15 mouse cellular contexts compared by ENCODE assay signal in the genomic region with DNA sequence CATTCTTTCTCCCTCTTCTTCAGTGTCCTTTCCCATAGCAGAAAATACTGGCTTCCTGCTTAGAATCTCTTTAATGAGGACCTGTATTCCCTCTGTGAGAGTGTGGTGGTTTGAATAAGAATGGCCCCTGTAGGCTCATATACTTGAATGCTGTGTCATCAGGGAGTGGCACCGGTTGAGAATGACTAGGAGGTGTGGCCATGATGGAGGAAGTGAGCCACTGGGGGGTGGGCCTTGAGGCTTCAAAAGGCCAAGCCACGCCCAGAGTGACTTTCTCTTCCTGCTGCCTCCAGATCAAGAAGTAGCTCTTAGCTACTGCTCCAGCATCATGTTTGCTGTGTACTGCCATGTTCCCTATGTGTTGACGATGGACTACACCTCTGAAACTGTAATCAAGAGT. TPM values are rescaled to one million over a fixed set of nuclear protein-coding genes. Genes with fewer than 3 reads are reported as not detected.
DNase-seq lines count a peak whose midpoint lies in the region; ATAC-seq and TF ChIP-seq lines count a peak whose summit lies in the region.
"Had no signal": no experiment of that assay in that cellular context is flagged by ENCODE, and none has a peak within 500 bp of the region (broad histone marks: within the 10 kb centered on the region; RNA-seq: fewer than 3 reads in every experiment).

No protein-coding gene starts in this region.

- TF ChIP-seq EP300 in lung, postnatal 0 days (IDR thresholded peaks at IDR 0.05) = no peak

- no peak overlapping the region for H3K4me3 ChIP-seq in lung, postnatal 0 days (ENCODE audit: low read depth, low read length)
- H3K4me3 ChIP-seq in intestine, embryonic 16.5 days (ENCODE audit: low read length) = no peak overlapping the region
- no peak overlapping the region for H3K4me3 ChIP-seq in hindbrain, postnatal 0 days (ENCODE audit: low read length)
- H3K4me3 ChIP-seq: embryonic facial prominence, embryonic 10.5 days; layer of hippocampus, adult 2 months; liver, embryonic 15.5 days had no signal

- WGBS in lung, postnatal 0 days = 76% methylated on average over 3 of the region's 3 CpGs
- WGBS in intestine, embryonic 16.5 days = 80% methylated on average over 3 of the region's 3 CpGs
- WGBS in hindbrain, postnatal 0 days = 80% methylated on average over 3 of the region's 3 CpGs

- H3K4me1 ChIP-seq in lung, postnatal 0 days (ENCODE audit: insufficient read depth, low read depth, low read length) = no peaks in the 10 kb centered on the region
- no peaks in the 10 kb centered on the region for H3K4me1 ChIP-seq in intestine, embryonic 16.5 days (ENCODE audit: control insufficient read depth, insufficient read depth, low read length)
- H3K4me1 ChIP-seq in hindbrain, postnatal 0 days (ENCODE audit: insufficient read depth, low read length) = no peaks in the 10 kb centered on the region
- H3K4me1 ChIP-seq: liver, embryonic 15.5 days had no signal

- no peak for ATAC-seq in lung, postnatal 0 days
- ATAC-seq in intestine, embryonic 16.5 days = peak; percentile 53
- ATAC-seq in megakaryocyte-erythroid progenitor cell, adult 5-6 weeks (replicated peaks; ENCODE audit: low FRiP score, low TSS enrichment, poor library complexity, severe bottlenecking) = peak; percentile 76
- no peak for ATAC-seq in hindbrain, postnatal 0 days

- H3K9me3 ChIP-seq in lung, postnatal 0 days (ENCODE audit: low read length) = no peaks in the 10 kb centered on the region
- H3K9me3 ChIP-seq in intestine, embryonic 16.5 days (ENCODE audit: control insufficient read depth, low read length) = no peaks in the 10 kb centered on the region
- no peaks in the 10 kb centered on the region for H3K9me3 ChIP-seq in hindbrain, postnatal 0 days (ENCODE audit: low read length)
- H3K9me3 ChIP-seq: embryonic facial prominence, embryonic 10.5 days; liver, embryonic 15.5 days had no signal

- no peaks in the 10 kb centered on the region for H3K27me3 ChIP-seq in lung, postnatal 0 days (replicated peaks; ENCODE audit: insufficient read depth, low read length)
- no peaks in the 10 kb centered on the region for H3K27me3 ChIP-seq in intestine, embryonic 16.5 days (replicated peaks; ENCODE audit: control insufficient read depth, insufficient read depth, low read length)
- H3K27me3 ChIP-seq in hindbrain, postnatal 0 days (ENCODE audit: insufficient read depth, low read length) = no peaks in the 10 kb centered on the region

- no peak overlapping the region for H3K4me2 ChIP-seq in lung, postnatal 0 days (replicated peaks; ENCODE audit: low read depth, low read length)
- H3K4me2 ChIP-seq in intestine, embryonic 16.5 days (ENCODE audit: low read depth, low read length) = no peak overlapping the region
- H3K4me2 ChIP-seq in hindbrain, postnatal 0 days (ENCODE audit: low read depth, low read length) = no peak overlapping the region
- H3K4me2 ChIP-seq: heart, embryonic 11.5 days; liver, embryonic 15.5 days; midbrain, embryonic 11.5 days had no signal

- no peak for TF ChIP-seq CTCF in lung, postnatal 0 days (IDR thresholded peaks at IDR 0.05)
- no peak for TF ChIP-seq CTCF in hindbrain, postnatal 0 days (IDR thresholded peaks at IDR 0.05; ENCODE audit: low read depth)

- intact Hi-C loops in heart, postnatal 36 days (cut with DNase I) = no loop called here

- H3K9ac ChIP-seq in lung, postnatal 0 days (replicated peaks; ENCODE audit: low read depth) = no peak overlapping the region
- no peak overlapping the region for H3K9ac ChIP-seq in intestine, embryonic 16.5 days (ENCODE audit: low read depth, low read length)
- no peak overlapping the region for H3K9ac ChIP-seq in hindbrain, postnatal 0 days (replicated peaks; ENCODE audit: low read length)
- H3K9ac ChIP-seq: liver, embryonic 15.5 days had no signal

- no peak overlapping the region for H3K27ac ChIP-seq in lung, postnatal 0 days (ENCODE audit: low read length)
- H3K27ac ChIP-seq in intestine, embryonic 16.5 days (ENCODE audit: low read length) = no peak overlapping the region
- no peak overlapping the region for H3K27ac ChIP-seq in hindbrain, postnatal 0 days
- H3K27ac ChIP-seq: embryonic facial prominence, embryonic 10.5 days; layer of hippocampus, adult 2 months; liver, embryonic 15.5 days had no signal

- peak; percentile 39 for DNase-seq in lung, postnatal 0 days (ENCODE audit: low spot score)
- no peak for DNase-seq in lung, postnatal 25 days (ENCODE audit: low spot score)
- peak; percentile 48 for DNase-seq in MEL-GATA-1-ER (ENCODE audit: extremely low read depth, low read depth)
- no peak for DNase-seq in adrenal gland, postnatal 14 days
- DNase-seq in hindbrain, postnatal 0 days (ENCODE audit: low spot score) = no peak
- no peak for DNase-seq in heart, postnatal 36 days
- DNase-seq: cerebellum, adult 9-11 months; kidney, adult 9 months had no signal

- H3K36me3 ChIP-seq in lung, postnatal 0 days (ENCODE audit: insufficient read depth, low read length) = no peaks in the 10 kb centered on the region
- no peaks in the 10 kb centered on the region for H3K36me3 ChIP-seq in intestine, embryonic 16.5 days (ENCODE audit: control insufficient read depth, insufficient read depth, low read length)
- no peaks in the 10 kb centered on the region for H3K36me3 ChIP-seq in hindbrain, postnatal 0 days (ENCODE audit: insufficient read depth, low read length)
- H3K36me3 ChIP-seq: liver, embryonic 15.5 days had no signal

RNA-seq across cellular contexts. Expression of a gene that starts 15.7 kb away (rescaled TPM):
- polyA plus RNA-seq in lung, postnatal 0 days (2015; fragmentation: Nextera tagmentation; extraction: Ambion mirVana) = 0.44 and 0.57 TPM in 2 replicates
- 1.5 and 1.7 TPM in 2 replicates for polyA plus RNA-seq in intestine, embryonic 16.5 days (2015; fragmentation: Nextera tagmentation; extraction: Ambion mirVana)
- 2.8 and 5.7 TPM in 2 replicates for total RNA-seq in megakaryocyte-erythroid progenitor cell, adult 5-6 weeks (2014; fragmentation: Nextera tagmentation)
- 1.2 and 3.7 TPM in 2 replicates for total RNA-seq in megakaryocyte-erythroid progenitor cell, adult 5-6 weeks (2017)
- 3.0 and 4.7 TPM in 2 replicates for total RNA-seq in adrenal gland, postnatal 14 days (2021)
- 59.7 and 60.5 TPM in 2 replicates for total RNA-seq in hindbrain, postnatal 0 days (2014; rRNA removed)
- polyA plus RNA-seq in hindbrain, postnatal 0 days (2015; fragmentation: Nextera tagmentation; extraction: Ambion mirVana) = 5.2 and 5.8 TPM in 2 replicates
- 1 to 10 TPM; 3.9 to 4.2 TPM for total RNA-seq in heart, postnatal 36 days (2021)

Comparison
In these comparisons a context has a peak if more than half of its experiments do, and no peak if none do; other contexts are left out.
1. DNase-seq: peak in lung, postnatal 0 days (single experiment) and MEL-GATA-1-ER (single experiment); none in lung, postnatal 25 days (single experiment), adrenal gland, postnatal 14 days (single experiment), hindbrain, postnatal 0 days (single experiment) and heart, postnatal 36 days (0 of 2).
2. ATAC-seq: peak in intestine, embryonic 16.5 days (single experiment) and megakaryocyte-erythroid progenitor cell, adult 5-6 weeks (single experiment); none in lung, postnatal 0 days (single experiment) and hindbrain, postnatal 0 days (single experiment).